Mouse (Mus musculus) liver, postnatal 0 days (tissue): ENCODE results near the gene Strn. TPM values are rescaled to one million over a fixed set of nuclear protein-coding genes. Genes with fewer than 3 reads are reported as not detected.
A peak's percentile ranks its signal among the peaks of the same experiment; 100 is the strongest.

ENCODE experiments used
- ATAC-seq: fragments of 200-750 bp; cut with Nextera tagmentation; 2 replicates; pipeline ENCODE4 v1.8.0; 2017; ENCODE audit warnings: mild to moderate bottlenecking, moderate library complexity
- DNase-seq: peaks from one replicate; pipeline ENCODE4 v3.0.0-alpha.2; 2016
- H3K27ac ChIP-seq: fragments of 300-500 bp; sonication (generic); 2 replicates; pipeline ENCODE4 v1.5.1; 2014; ENCODE audit warnings: antibody characterized with exemption, moderate library complexity, mild to moderate bottlenecking, low read depth
- H3K27me3 ChIP-seq: fragments of 300-500 bp; sonication (generic); 2 replicates; pipeline ENCODE4 v1.6.1; 2014; ENCODE audit warnings: low read length, control low read depth, mixed read lengths; ENCODE audit not compliant: insufficient read depth
- H3K36me3 ChIP-seq: fragments of 300-500 bp; sonication (generic); replicated peaks from 2 replicates; pipeline ENCODE4 v1.6.1; 2014; ENCODE audit warnings: mild to moderate bottlenecking, control low read depth, low read length, moderate library complexity, mixed read lengths; ENCODE audit not compliant: insufficient read depth
- H3K4me1 ChIP-seq: fragments of 300-500 bp; sonication (generic); 2 replicates; pipeline ENCODE4 v1.6.1; 2014; ENCODE audit warnings: antibody characterized with exemption, mild to moderate bottlenecking, control low read depth; ENCODE audit not compliant: insufficient read depth
- H3K4me2 ChIP-seq: fragments of 300-500 bp; sonication (generic); 2 replicates; pipeline ENCODE4 v1.6.1; 2014; ENCODE audit warnings: low read depth, mild to moderate bottlenecking, low read length, moderate library complexity, mixed read lengths
- H3K4me3 ChIP-seq: fragments of 300-500 bp; sonication (generic); 2 replicates; pipeline ENCODE4 v1.5.1; 2014; ENCODE audit warnings: low read depth, low read length
- H3K9ac ChIP-seq: fragments of 300-500 bp; sonication (generic); replicated peaks from 2 replicates; pipeline ENCODE4 v1.6.1; 2014; ENCODE audit warnings: mild to moderate bottlenecking, moderate library complexity
- H3K9me3 ChIP-seq: fragments of 300-500 bp; sonication (generic); 2 replicates; pipeline ENCODE4 v1.6.1; 2016; ENCODE audit warnings: mild to moderate bottlenecking, control low read depth, low read length, mixed read lengths
- CTCF ChIP-seq: sonication (generic); IDR thresholded peaks from 2 replicates; pipeline ENCODE4 v1.5.1; 2016; ENCODE audit warnings: antibody characterized with exemption, low read depth
- EP300 ChIP-seq: IDR thresholded peaks from 2 replicates; pipeline ENCODE4 v1.6.1; 2016; ENCODE audit warnings: antibody characterized with exemption, low read depth, mild to moderate bottlenecking
- WGBS: fragments of 180-500 bp; shearing (Covaris S2); extraction: QIAGEN DNeasy Blood & Tissue Kit; methylation state at CpG from one replicate; pipeline ENCODE4 v1.1.7; 2014; ENCODE audit not compliant: insufficient replicate concordance; 5-methylcytosine and 5-hydroxymethylcytosine counted together
- polyA plus RNA-seq: library from polyadenylated mRNA; unstranded; fragments of >200 nt; fragmentation: Nextera tagmentation; extraction: Ambion mirVana; gene quantifications from 2 replicates; pipeline ENCODE4 v1.2.1, GENCODE M21; 2015

Strn gene
- polyA plus RNA-seq, 1 experiment from 2014 or later = 1.7 TPM

- Histone ChIP-seq H3K27ac (no peak overlapping the region), H3K27me3 (no peaks in the 10 kb centered on the region), H3K4me3 (no peak overlapping the region), H3K9me3 (no peaks in the 10 kb centered on the region), H3K4me1 (peaks cover 7% of the 10 kb centered on the region; the same call in 1 of the 2 replicates), H3K36me3 (no peaks in the 10 kb centered on the region), H3K9ac (no peak overlapping the region), H3K4me2 (0 out of 2 replicates have a peak overlapping the region, but pooled peaks have one; percentile 3)
- DNase-seq (no peak), ATAC-seq (peak; percentile 94)
- WGBS = 39% methylated on average over 6 of the region's 6 CpGs
- no peak for TF ChIP-seq CTCF
- TF ChIP-seq EP300 = peak; percentile 52
Measured at GRCm38 (mm10) chr17:78724461-78725055, 12.4 kb downstream of the Strn start.

DNA sequence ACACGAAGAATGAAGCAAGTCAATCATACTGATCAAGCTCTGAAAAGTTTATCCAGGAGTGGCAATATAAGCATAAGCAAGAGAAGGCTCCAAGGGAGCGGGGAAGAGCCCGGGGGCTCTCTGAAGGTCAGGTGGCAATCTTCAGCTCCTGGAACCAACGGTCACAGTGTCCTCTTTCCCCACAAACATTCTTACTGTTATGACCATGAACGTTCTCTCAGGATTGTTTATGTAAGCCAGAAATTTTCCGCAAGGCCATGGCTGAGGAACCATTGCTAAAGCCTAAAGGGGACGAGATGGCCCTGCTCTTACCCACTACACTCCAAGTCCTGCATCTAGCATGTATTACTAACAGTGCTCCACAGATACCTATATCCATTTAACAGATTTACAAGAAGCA, 15.3 kb downstream of the Strn start:
- no peak overlapping the region for H3K27ac ChIP-seq
- ATAC-seq (no peak), DNase-seq (no peak)
- WGBS = 79% methylated on average over 7 of the region's 7 CpGs
- H3K9me3 ChIP-seq = peaks cover 2% of the 10 kb centered on the region; the same call in 1 of the 2 replicates
- TF ChIP-seq CTCF = no peak
- no peak for TF ChIP-seq EP300
- no peak overlapping the region for H3K4me2 ChIP-seq
- peaks cover 10% of the 10 kb centered on the region for H3K36me3 ChIP-seq
- H3K4me1 ChIP-seq = 0 out of 2 replicates have a peak, but pooled peaks cover 3% of the 10 kb centered on the region
- H3K9ac ChIP-seq = no peak overlapping the region
- no peaks in the 10 kb centered on the region for H3K27me3 ChIP-seq
- no peak overlapping the region for H3K4me3 ChIP-seq

DNA sequence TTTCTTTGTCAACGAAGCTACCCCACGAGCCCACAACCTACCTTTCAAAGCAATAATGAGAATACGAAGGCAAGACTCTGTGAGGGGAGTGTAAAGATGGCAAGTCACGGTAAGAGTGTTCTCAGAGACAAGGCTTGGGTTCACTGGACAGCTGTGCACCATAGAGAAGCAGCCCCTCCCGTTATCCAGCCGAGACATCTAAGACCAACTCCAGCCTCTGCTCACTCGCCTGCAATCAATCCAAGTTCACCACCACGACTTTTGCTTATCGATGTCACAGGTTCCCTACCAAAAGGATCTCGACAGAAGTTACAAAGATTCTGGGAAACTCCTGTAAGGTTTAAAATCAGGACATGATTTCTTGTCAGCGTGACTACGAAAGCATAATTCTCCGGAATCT, 17.9 kb downstream of the Strn start:
- DNase-seq = no peak
- no peak for ATAC-seq
- peaks cover 2% of the 10 kb centered on the region; the same call in 1 of the 2 replicates for H3K9me3 ChIP-seq
- H3K27ac ChIP-seq = no peak overlapping the region
- no peak overlapping the region for H3K4me3 ChIP-seq
- H3K36me3 ChIP-seq = peaks cover 10% of the 10 kb centered on the region
- H3K27me3 ChIP-seq = no peaks in the 10 kb centered on the region
- 90% methylated on average over 13 of the region's 13 CpGs for WGBS
- H3K9ac ChIP-seq = no peak overlapping the region
- H3K4me1 ChIP-seq = no peaks in the 10 kb centered on the region
- no peak overlapping the region for H3K4me2 ChIP-seq
- TF ChIP-seq EP300 = no peak
- TF ChIP-seq CTCF = no peak

- H3K27me3 ChIP-seq = no peaks in the 10 kb centered on the region
- peaks cover 4% of the 10 kb centered on the region; the same call in 1 of the 2 replicates for H3K9me3 ChIP-seq
- H3K4me2 ChIP-seq = no peak overlapping the region
- no peak overlapping the region for H3K9ac ChIP-seq
- H3K36me3 ChIP-seq = peaks cover 3% of the 10 kb centered on the region; the same call in 1 of the 2 replicates
- H3K4me1 ChIP-seq = no peaks in the 10 kb centered on the region
- DNase-seq = no peak
- TF ChIP-seq CTCF (no peak), EP300 (no peak)
- H3K4me3 ChIP-seq = no peak overlapping the region
- 69% methylated on average over 2 of the region's 2 CpGs for WGBS
- H3K27ac ChIP-seq = no peak overlapping the region
- ATAC-seq = no peak
Measured at GRCm38 (mm10) chr17:78710258-78710657, 26.7 kb downstream of the Strn start.

GRCm38 (mm10) chr17:78708422-78708821, 28.6 kb downstream of the Strn start:
- no peaks in the 10 kb centered on the region for H3K27me3 ChIP-seq
- no peak for TF ChIP-seq EP300
- no peak for TF ChIP-seq CTCF
- no peaks in the 10 kb centered on the region for H3K4me1 ChIP-seq
- H3K9me3 ChIP-seq = peaks cover 4% of the 10 kb centered on the region; the same call in 1 of the 2 replicates
- no peak overlapping the region for H3K27ac ChIP-seq
- no peak overlapping the region for H3K4me2 ChIP-seq
- DNase-seq (no peak), ATAC-seq (no peak)
- peaks cover 3% of the 10 kb centered on the region; the same call in 1 of the 2 replicates for H3K36me3 ChIP-seq
- WGBS = 64% methylated on average over 7 of the region's 7 CpGs
- no peak overlapping the region for H3K4me3 ChIP-seq
- H3K9ac ChIP-seq = no peak overlapping the region

DNA sequence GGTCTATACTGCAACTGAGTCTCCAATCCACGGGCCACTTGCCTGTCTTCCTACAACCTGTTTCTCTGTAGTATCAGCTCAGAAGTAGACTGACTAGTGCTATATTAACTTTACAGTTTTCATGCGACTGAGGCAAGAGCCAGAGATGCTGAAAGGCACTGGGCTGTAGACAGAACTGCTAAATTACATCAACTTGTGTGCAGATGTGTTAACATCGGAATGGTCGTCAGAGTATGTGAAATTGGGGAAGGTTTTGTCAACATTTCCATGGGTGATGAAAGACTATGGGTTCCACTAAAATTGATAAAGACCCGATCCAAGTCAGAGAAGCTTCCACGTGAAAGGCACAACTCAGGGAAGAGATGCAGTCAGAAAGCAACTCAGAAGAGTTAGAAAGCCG, 34.0 kb downstream of the Strn start:
- peak; percentile 84 for ATAC-seq
- Histone ChIP-seq H3K9me3 (peaks cover 4% of the 10 kb centered on the region; the same call in 1 of the 2 replicates), H3K27ac (no peak overlapping the region), H3K4me1 (no peaks in the 10 kb centered on the region; the same call in 1 of the 2 replicates), H3K36me3 (peaks cover 8% of the 10 kb centered on the region; the same call in 1 of the 2 replicates), H3K9ac (no peak overlapping the region), H3K4me2 (no peak overlapping the region), H3K27me3 (no peaks in the 10 kb centered on the region), H3K4me3 (no peak overlapping the region)
- TF ChIP-seq CTCF (no peak), EP300 (no peak)
- DNase-seq = no peak
- WGBS = 71% methylated on average over 7 of the region's 7 CpGs
